Mouse (Mus musculus): ENCODE data around the gene Ugt1a7c.
"Not testable (repeated sequence)": the region's sequence is repeated elsewhere in the genome, so short reads cannot be mapped to it uniquely, and the experiment has no call there.

Gene Ugt1a7c

GRCm38 (mm10) chr1:88094941-88095492 is at the start of gene Ugt1a7c:
Gene Ugt1a7c, plus strand, starts transcription at chr1:88095062.
- DNase-seq (ENCODE audit: low spot score) = peak; percentile 52

GRCm38 (mm10) chr1:88047408-88047807 is 47.5 kb upstream of the Ugt1a7c start:
- not testable (repeated sequence) for DNase-seq (ENCODE audit: low spot score)

- no peak for DNase-seq (ENCODE audit: low spot score)
These were observed 39.8 kb upstream of the Ugt1a7c start, which contains the start of gene Ugt1a10 for GRCm38 (mm10) chr1:88055088-88055487. Gene Ugt1a10, plus strand, starts transcription at chr1:88055388.

GRCm38 (mm10) chr1:88066472-88067102 is 28.3 kb upstream of the Ugt1a7c start:
- not testable (repeated sequence) for DNase-seq (ENCODE audit: low spot score)

- no peak for DNase-seq (ENCODE audit: low spot score)
These were observed 24.4 kb upstream of the Ugt1a7c start, which contains the start of gene Ugt1a9 for GRCm38 (mm10) chr1:88070495-88070894. Gene Ugt1a9, plus strand, starts transcription at chr1:88070800.

GRCm38 (mm10) chr1:88070902-88071301 is 24.0 kb upstream of the Ugt1a7c start:
- no peak for DNase-seq (ENCODE audit: low spot score)

- DNase-seq (ENCODE audit: low spot score) = no peak
These were observed 20.4 kb upstream of the Ugt1a7c start for GRCm38 (mm10) chr1:88074471-88074870.

- DNase-seq (ENCODE audit: low spot score) = no peak
These were observed 17.7 kb upstream of the Ugt1a7c start for GRCm38 (mm10) chr1:88077128-88077527.

GRCm38 (mm10) chr1:88081670-88082069 is 13.2 kb upstream of the Ugt1a7c start:
- DNase-seq (ENCODE audit: low spot score) = no peak

- no peak for DNase-seq (ENCODE audit: low spot score)
These were observed 8.7 kb upstream of the Ugt1a7c start for GRCm38 (mm10) chr1:88086125-88086524.

- DNase-seq (ENCODE audit: low spot score) = no peak
These were observed 7.3 kb upstream of the Ugt1a7c start, which contains the start of gene Ugt1a8 for GRCm38 (mm10) chr1:88087513-88087912. Gene Ugt1a8, plus strand, starts transcription at chr1:88087813.

- no peak for DNase-seq (ENCODE audit: low spot score)
These were observed 2.5 kb upstream of the Ugt1a7c start for GRCm38 (mm10) chr1:88092341-88092740.

GRCm38 (mm10) chr1:88094270-88094676 is 589 bp upstream of the Ugt1a7c start:
- DNase-seq (ENCODE audit: low spot score) = not testable (repeated sequence)

GRCm38 (mm10) chr1:88098546-88098945 is 3.7 kb downstream of the Ugt1a7c start:
- not testable (repeated sequence) for DNase-seq (ENCODE audit: low spot score)

- DNase-seq (ENCODE audit: low spot score) = not testable (repeated sequence)
These were observed 4.8 kb downstream of the Ugt1a7c start for GRCm38 (mm10) chr1:88099691-88100090.

- not testable (repeated sequence) for DNase-seq (ENCODE audit: low spot score)
These were observed 8.2 kb downstream of the Ugt1a7c start, which contains the start of gene Ugt1a6b for GRCm38 (mm10) chr1:88103019-88103418. Gene Ugt1a6b, plus strand, starts transcription at chr1:88103252.

GRCm38 (mm10) chr1:88103697-88104468 is 9.0 kb downstream of the Ugt1a7c start:
- DNase-seq (ENCODE audit: low spot score) = not testable (repeated sequence)

GRCm38 (mm10) chr1:88104667-88105430 is 10.0 kb downstream of the Ugt1a7c start:
- no peak for DNase-seq (ENCODE audit: low spot score)

GRCm38 (mm10) chr1:88105656-88106055 is 10.8 kb downstream of the Ugt1a7c start:
- peak; percentile 79 for DNase-seq (ENCODE audit: low spot score)

GRCm38 (mm10) chr1:88109027-88109557 is 14.2 kb downstream of the Ugt1a7c start:
- not testable (repeated sequence) for DNase-seq (ENCODE audit: low spot score)

GRCm38 (mm10) chr1:88109604-88110003 is 14.7 kb downstream of the Ugt1a7c start:
- DNase-seq (ENCODE audit: low spot score) = not testable (repeated sequence)

- not testable (repeated sequence) for DNase-seq (ENCODE audit: low spot score)
These were observed 17.9 kb downstream of the Ugt1a7c start for GRCm38 (mm10) chr1:88112769-88113168.
